Mouse (Mus musculus) layer of hippocampus, postnatal 14 days (tissue): ENCODE measurements around the gene Fat3. TPM values are rescaled to one million over a fixed set of nuclear protein-coding genes. Genes with fewer than 3 reads are reported as not detected.

Source experiments
- DNase-seq, 2 experiments: peaks; one replicate each; pipeline ENCODE4 v3.0.0; 2021 to 2022; ENCODE audit warnings: low spot score in 2 of 2, mixed read lengths in 1 of 2
- total RNA-seq, 2 experiments: library from RNA; stranded (reverse); gene quantifications; 2 replicates each; pipeline ENCODE4 v1.2.3; 2021

The Fat3 gene
- total RNA-seq, 2 experiments from 2014 or later: 34.6 to 38.5 TPM

GRCm38 (mm10) chr9:15903948-15904750 lies 596.9 kb downstream of the Fat3 start:
- DNase-seq: no peak

DNA sequence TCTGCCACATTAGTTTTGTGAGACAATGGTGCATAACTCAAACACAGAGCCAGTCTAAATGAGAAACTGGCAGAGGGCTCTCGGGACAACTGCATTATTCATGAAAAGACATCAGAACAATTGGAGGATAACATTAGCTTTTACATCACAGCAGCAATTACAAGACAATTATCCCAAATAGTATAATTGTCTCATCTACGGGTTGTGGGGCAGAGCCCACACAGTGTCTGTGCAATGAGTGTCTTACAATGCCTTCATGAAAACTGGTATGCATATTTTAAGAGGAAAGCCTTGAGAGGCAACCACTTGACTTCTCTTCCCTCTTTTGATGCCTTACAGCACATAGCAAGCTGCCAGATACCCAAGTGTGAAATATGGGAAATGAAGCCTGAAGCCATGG lies 603.0 kb downstream of the Fat3 start:
- DNase-seq: no peak

- no peak for DNase-seq
Observed at GRCm38 (mm10) chr9:15886756-15887155, 614.3 kb downstream of the Fat3 start.

GRCm38 (mm10) chr9:15880754-15881153 lies 620.3 kb downstream of the Fat3 start:
- DNase-seq: no peak

DNA sequence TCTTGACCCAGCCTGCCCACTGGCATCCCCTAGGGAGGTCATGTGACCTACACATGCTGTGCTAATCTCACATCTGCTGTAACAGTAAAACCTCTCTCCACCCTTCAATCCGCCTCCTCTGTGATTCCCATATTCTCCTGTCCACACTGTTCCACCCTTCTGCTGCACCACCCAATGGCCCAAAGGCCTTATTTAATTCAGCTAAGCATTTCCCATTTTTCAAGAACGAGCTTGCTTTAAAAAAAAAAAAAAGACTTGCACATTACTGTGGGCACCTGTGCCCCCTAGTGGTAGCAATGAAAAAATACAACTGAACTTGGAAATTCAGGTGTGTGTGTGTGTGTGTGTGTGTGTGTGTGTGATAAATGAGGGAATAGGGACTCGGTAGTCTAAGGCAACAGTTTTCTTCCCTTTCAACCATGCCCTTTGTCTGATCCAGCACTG lies 620.9 kb downstream of the Fat3 start:
- DNase-seq: peak in 1 of 2 experiments; percentile 42

GRCm38 (mm10) chr9:15874506-15875160 lies 626.5 kb downstream of the Fat3 start, which contains the start of gene Mtnr1b:
TSS of gene Mtnr1b (minus strand) at chr9:15874556.
- DNase-seq: no peak

DNA sequence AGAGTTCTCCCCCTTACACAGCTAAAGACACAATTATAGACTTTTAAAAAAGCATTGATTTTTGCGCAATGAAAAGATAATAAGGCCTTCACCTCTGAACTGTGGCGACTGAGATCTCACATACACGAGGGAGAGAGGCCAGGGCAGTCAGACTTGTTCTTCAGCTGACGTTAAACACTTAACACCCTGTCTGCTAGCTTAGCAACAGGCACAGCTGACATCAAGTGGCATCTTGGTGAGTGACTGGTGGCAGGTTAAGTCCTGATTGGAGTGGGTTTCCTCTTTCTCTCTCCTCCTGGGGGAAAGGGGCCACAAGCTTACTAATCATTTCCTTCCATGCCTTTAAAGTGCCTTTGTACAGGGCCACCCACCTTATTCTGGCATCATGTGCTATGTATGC lies 631.1 kb downstream of the Fat3 start:
- DNase-seq: no peak

DNA sequence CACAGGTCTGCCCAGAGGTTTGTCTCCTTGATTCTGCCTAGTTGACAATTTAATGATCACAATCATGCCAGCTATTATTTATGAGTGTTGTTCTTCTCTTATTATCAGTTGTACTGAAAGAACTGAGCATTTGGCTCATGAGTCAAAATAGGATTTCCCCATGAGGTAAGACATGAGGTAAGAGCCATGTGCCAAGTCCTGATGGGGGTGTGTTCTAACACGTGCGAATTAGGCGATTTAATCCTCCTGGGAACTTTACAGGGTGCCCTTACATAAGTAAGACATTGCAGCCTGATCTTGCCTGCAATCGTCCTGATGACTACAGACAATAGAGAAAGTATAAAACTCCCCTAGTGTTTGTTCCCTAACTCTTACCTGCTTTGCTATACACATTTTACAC lies 631.6 kb downstream of the Fat3 start:
- DNase-seq: no peak

- DNase-seq: no peak
Observed at GRCm38 (mm10) chr9:15866280-15867072, 634.6 kb downstream of the Fat3 start.

DNA sequence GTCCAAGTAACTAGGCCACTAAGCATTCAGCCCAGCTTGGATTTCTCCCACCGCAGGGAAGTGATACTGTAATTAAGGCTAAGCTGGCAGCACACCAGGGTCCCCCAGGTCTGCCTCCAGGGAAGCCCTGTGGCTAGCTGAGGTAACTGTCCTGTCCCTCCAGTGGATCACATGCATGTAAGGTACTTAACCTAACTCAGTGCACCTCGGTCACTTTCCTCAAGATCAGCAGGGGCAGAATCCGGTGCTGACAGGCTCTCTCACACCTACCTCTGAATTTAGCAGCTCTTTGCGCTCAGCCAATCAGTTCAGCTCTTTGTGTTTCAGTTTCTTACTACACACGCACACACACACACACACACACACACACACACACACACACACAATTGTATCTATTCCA lies 639.7 kb downstream of the Fat3 start:
- DNase-seq: no peak
